Mouse (Mus musculus): Measurements from ENCODE around the gene 2900011O08Rik. TPM values are rescaled to one million over a fixed set of nuclear protein-coding genes. Genes with fewer than 3 reads are reported as not detected.

2900011O08Rik gene
- polyA plus RNA-seq, 1 experiment from 2014 or later = 12.6 TPM

GRCm38 (mm10) chr16:14117299-14117698, 130.9 kb downstream of the 2900011O08Rik start:
- Histone ChIP-seq H3K36me3 (replicated peaks; ENCODE audit: control insufficient read depth, insufficient read depth, low read depth, low read length) (peaks cover 7% of the 10 kb centered on the region), H3K4me3 (ENCODE audit: low read depth, low read length) (no peak overlapping the region), H3K4me2 (ENCODE audit: low read depth, low read length) (no peak overlapping the region), H3K27me3 (ENCODE audit: control insufficient read depth, insufficient read depth, low read length) (no peaks in the 10 kb centered on the region), H3K9me3 (replicated peaks; ENCODE audit: control insufficient read depth, low read length) (no peaks in the 10 kb centered on the region), H3K9ac (replicated peaks; ENCODE audit: low read length) (no peak overlapping the region), H3K27ac (replicated peaks; ENCODE audit: low read depth, low read length) (no peak overlapping the region), H3K4me1 (ENCODE audit: control insufficient read depth, insufficient read depth, low read length) (no peaks in the 10 kb centered on the region)
- no peak for ATAC-seq (replicated peaks; ENCODE audit: insufficient number of reproducible peaks, low FRiP score, low TSS enrichment, low read depth)
- WGBS = 70% methylated on average over 2 of the region's 2 CpGs
- no peak for DNase-seq (ENCODE audit: low spot score)

- H3K27me3 ChIP-seq (ENCODE audit: control insufficient read depth, insufficient read depth, low read length) = no peaks in the 10 kb centered on the region
- H3K36me3 ChIP-seq (replicated peaks; ENCODE audit: control insufficient read depth, insufficient read depth, low read depth, low read length) = peaks cover 20% of the 10 kb centered on the region
- ATAC-seq (replicated peaks; ENCODE audit: insufficient number of reproducible peaks, low FRiP score, low TSS enrichment, low read depth) (no peak), DNase-seq (ENCODE audit: low spot score) (no peak)
- H3K4me3 ChIP-seq (ENCODE audit: low read depth, low read length) = no peak overlapping the region
- H3K4me2 ChIP-seq (ENCODE audit: low read depth, low read length) = no peak overlapping the region
- no peaks in the 10 kb centered on the region for H3K9me3 ChIP-seq (replicated peaks; ENCODE audit: control insufficient read depth, low read length)
- no peak overlapping the region for H3K9ac ChIP-seq (replicated peaks; ENCODE audit: low read length)
- no peaks in the 10 kb centered on the region for H3K4me1 ChIP-seq (ENCODE audit: control insufficient read depth, insufficient read depth, low read length)
- WGBS = 89% methylated on average over 5 of the region's 5 CpGs
- no peak overlapping the region for H3K27ac ChIP-seq (replicated peaks; ENCODE audit: low read depth, low read length)
These were observed 134.5 kb downstream of the 2900011O08Rik start for GRCm38 (mm10) chr16:14120941-14121340.

- no peaks in the 10 kb centered on the region for H3K9me3 ChIP-seq (replicated peaks; ENCODE audit: control insufficient read depth, low read length)
- no peak for ATAC-seq (replicated peaks; ENCODE audit: insufficient number of reproducible peaks, low FRiP score, low TSS enrichment, low read depth)
- H3K4me1 ChIP-seq (ENCODE audit: control insufficient read depth, insufficient read depth, low read length) = no peaks in the 10 kb centered on the region
- H3K4me3 ChIP-seq (ENCODE audit: low read depth, low read length) = no peak overlapping the region
- no peak overlapping the region for H3K27ac ChIP-seq (replicated peaks; ENCODE audit: low read depth, low read length)
- H3K9ac ChIP-seq (replicated peaks; ENCODE audit: low read length) = no peak overlapping the region
- no peaks in the 10 kb centered on the region for H3K27me3 ChIP-seq (ENCODE audit: control insufficient read depth, insufficient read depth, low read length)
- H3K4me2 ChIP-seq (ENCODE audit: low read depth, low read length) = no peak overlapping the region
- WGBS = 93% methylated on average over 7 of the region's 7 CpGs
- no peak for DNase-seq (ENCODE audit: low spot score)
- H3K36me3 ChIP-seq (replicated peaks; ENCODE audit: control insufficient read depth, insufficient read depth, low read depth, low read length) = peaks cover 20% of the 10 kb centered on the region
These were observed 135.2 kb downstream of the 2900011O08Rik start for GRCm38 (mm10) chr16:14121563-14121962.

- Histone ChIP-seq H3K36me3 (replicated peaks; ENCODE audit: control insufficient read depth, insufficient read depth, low read depth, low read length) (peaks cover 20% of the 10 kb centered on the region), H3K27ac (replicated peaks; ENCODE audit: low read depth, low read length) (no peak overlapping the region), H3K27me3 (ENCODE audit: control insufficient read depth, insufficient read depth, low read length) (no peaks in the 10 kb centered on the region), H3K9me3 (replicated peaks; ENCODE audit: control insufficient read depth, low read length) (no peaks in the 10 kb centered on the region), H3K9ac (replicated peaks; ENCODE audit: low read length) (no peak overlapping the region), H3K4me1 (ENCODE audit: control insufficient read depth, insufficient read depth, low read length) (no peaks in the 10 kb centered on the region), H3K4me2 (ENCODE audit: low read depth, low read length) (no peak overlapping the region), H3K4me3 (ENCODE audit: low read depth, low read length) (no peak overlapping the region)
- ATAC-seq (replicated peaks; ENCODE audit: insufficient number of reproducible peaks, low FRiP score, low TSS enrichment, low read depth) (no peak), DNase-seq (ENCODE audit: low spot score) (no peak)
These were observed 136.2 kb downstream of the 2900011O08Rik start for GRCm38 (mm10) chr16:14122586-14122985.

GRCm38 (mm10) chr16:14123901-14124300, 137.5 kb downstream of the 2900011O08Rik start:
- Histone ChIP-seq H3K27me3 (ENCODE audit: control insufficient read depth, insufficient read depth, low read length) (no peaks in the 10 kb centered on the region), H3K4me2 (ENCODE audit: low read depth, low read length) (no peak overlapping the region), H3K4me1 (ENCODE audit: control insufficient read depth, insufficient read depth, low read length) (no peaks in the 10 kb centered on the region), H3K27ac (replicated peaks; ENCODE audit: low read depth, low read length) (no peak overlapping the region), H3K4me3 (ENCODE audit: low read depth, low read length) (no peak overlapping the region), H3K9me3 (replicated peaks; ENCODE audit: control insufficient read depth, low read length) (no peaks in the 10 kb centered on the region), H3K36me3 (replicated peaks; ENCODE audit: control insufficient read depth, insufficient read depth, low read depth, low read length) (peaks cover 20% of the 10 kb centered on the region), H3K9ac (replicated peaks; ENCODE audit: low read length) (no peak overlapping the region)
- ATAC-seq (replicated peaks; ENCODE audit: insufficient number of reproducible peaks, low FRiP score, low TSS enrichment, low read depth) (no peak), DNase-seq (ENCODE audit: low spot score) (no peak)
- 92% methylated on average over 2 of the region's 2 CpGs for WGBS

- Histone ChIP-seq H3K27me3 (ENCODE audit: control insufficient read depth, insufficient read depth, low read length) (no peaks in the 10 kb centered on the region), H3K4me2 (ENCODE audit: low read depth, low read length) (no peak overlapping the region), H3K4me3 (ENCODE audit: low read depth, low read length) (no peak overlapping the region), H3K9me3 (replicated peaks; ENCODE audit: control insufficient read depth, low read length) (no peaks in the 10 kb centered on the region), H3K27ac (replicated peaks; ENCODE audit: low read depth, low read length) (no peak overlapping the region), H3K36me3 (replicated peaks; ENCODE audit: control insufficient read depth, insufficient read depth, low read depth, low read length) (peaks cover 20% of the 10 kb centered on the region), H3K9ac (replicated peaks; ENCODE audit: low read length) (no peak overlapping the region), H3K4me1 (ENCODE audit: control insufficient read depth, insufficient read depth, low read length) (no peaks in the 10 kb centered on the region)
- ATAC-seq (replicated peaks; ENCODE audit: insufficient number of reproducible peaks, low FRiP score, low TSS enrichment, low read depth) (no peak), DNase-seq (ENCODE audit: low spot score) (no peak)
- over 99% methylated on average over 7 of the region's 7 CpGs for WGBS
These were observed 138.3 kb downstream of the 2900011O08Rik start for GRCm38 (mm10) chr16:14124709-14125108.

- H3K36me3 ChIP-seq (replicated peaks; ENCODE audit: control insufficient read depth, insufficient read depth, low read depth, low read length) = peaks cover 20% of the 10 kb centered on the region
- 100% methylated on average over 1 of the region's 1 CpGs for WGBS
- no peaks in the 10 kb centered on the region for H3K9me3 ChIP-seq (replicated peaks; ENCODE audit: control insufficient read depth, low read length)
- no peak overlapping the region for H3K9ac ChIP-seq (replicated peaks; ENCODE audit: low read length)
- H3K27ac ChIP-seq (replicated peaks; ENCODE audit: low read depth, low read length) = no peak overlapping the region
- DNase-seq (ENCODE audit: low spot score) (no peak), ATAC-seq (replicated peaks; ENCODE audit: insufficient number of reproducible peaks, low FRiP score, low TSS enrichment, low read depth) (no peak)
- no peak overlapping the region for H3K4me2 ChIP-seq (ENCODE audit: low read depth, low read length)
- no peaks in the 10 kb centered on the region for H3K4me1 ChIP-seq (ENCODE audit: control insufficient read depth, insufficient read depth, low read length)
- no peaks in the 10 kb centered on the region for H3K27me3 ChIP-seq (ENCODE audit: control insufficient read depth, insufficient read depth, low read length)
- no peak overlapping the region for H3K4me3 ChIP-seq (ENCODE audit: low read depth, low read length)
These were observed 138.8 kb downstream of the 2900011O08Rik start for GRCm38 (mm10) chr16:14125253-14125652.

GRCm38 (mm10) chr16:14128977-14129376, 142.6 kb downstream of the 2900011O08Rik start:
- Histone ChIP-seq H3K4me3 (ENCODE audit: low read depth, low read length) (no peak overlapping the region), H3K9ac (replicated peaks; ENCODE audit: low read length) (no peak overlapping the region), H3K36me3 (replicated peaks; ENCODE audit: control insufficient read depth, insufficient read depth, low read depth, low read length) (peaks cover 15% of the 10 kb centered on the region), H3K4me2 (ENCODE audit: low read depth, low read length) (no peak overlapping the region), H3K9me3 (replicated peaks; ENCODE audit: control insufficient read depth, low read length) (no peaks in the 10 kb centered on the region), H3K27me3 (ENCODE audit: control insufficient read depth, insufficient read depth, low read length) (no peaks in the 10 kb centered on the region), H3K27ac (replicated peaks; ENCODE audit: low read depth, low read length) (no peak overlapping the region), H3K4me1 (ENCODE audit: control insufficient read depth, insufficient read depth, low read length) (no peaks in the 10 kb centered on the region)
- ATAC-seq (replicated peaks; ENCODE audit: insufficient number of reproducible peaks, low FRiP score, low TSS enrichment, low read depth) = no peak
- DNase-seq (ENCODE audit: low spot score) = no peak

Measured in embryonic facial prominence, embryonic 11.5 days (tissue).